Mouse (Mus musculus): ENCODE data around the gene Foxi2.

- no peak for TF ChIP-seq CTCF (conservative IDR thresholded peaks at IDR 0.05; ENCODE audit: low read length)
- TF ChIP-seq POU5F1 (IDR thresholded peaks at IDR 0.05; ENCODE audit: borderline replicate concordance, low read length) = no peak
- no peak for TF ChIP-seq NANOG (IDR thresholded peaks at IDR 0.05; ENCODE audit: borderline replicate concordance, low read length)
Observed at GRCm38 (mm10) chr7:135430903-135431302, 20.8 kb downstream of the Foxi2 start.
